Mouse (Mus musculus) intestine, postnatal 0 days (tissue): Measurements from ENCODE around the gene Pkmyt1. TPM values are rescaled to one million over a fixed set of nuclear protein-coding genes. Genes with fewer than 3 reads are reported as not detected.
A peak's percentile ranks its signal among the peaks of the same experiment; 100 is the strongest.

ENCODE experiments used
- ATAC-seq: fragments of 200-750 bp; cut with Nextera tagmentation; 2 replicates; pipeline ENCODE4 v1.8.0; 2017; ENCODE audit warnings: mild to moderate bottlenecking, moderate TSS enrichment, moderate library complexity
- H3K27ac ChIP-seq: fragments of 300-500 bp; sonication (generic); 2 replicates; pipeline ENCODE4 v1.5.1; 2014; ENCODE audit warnings: mild to moderate bottlenecking, low read depth, low read length, moderate library complexity
- H3K27me3 ChIP-seq: fragments of 300-500 bp; sonication (generic); replicated peaks from 2 replicates; pipeline ENCODE4 v1.6.1; 2014; ENCODE audit warnings: low read length, mixed read lengths; ENCODE audit not compliant: control insufficient read depth, insufficient read depth
- H3K36me3 ChIP-seq: fragments of 300-500 bp; sonication (generic); 2 replicates; pipeline ENCODE4 v1.6.1; 2014; ENCODE audit warnings: mild to moderate bottlenecking, moderate library complexity; ENCODE audit not compliant: control insufficient read depth, insufficient read depth
- H3K4me1 ChIP-seq: fragments of 300-500 bp; sonication (generic); replicated peaks from 2 replicates; pipeline ENCODE4 v1.6.1; 2014; ENCODE audit warnings: antibody characterized with exemption, low read length, mixed read lengths; ENCODE audit not compliant: control insufficient read depth, insufficient read depth
- H3K4me2 ChIP-seq: fragments of 300-500 bp; sonication (generic); replicated peaks from 2 replicates; pipeline ENCODE4 v1.6.1; 2014; ENCODE audit warnings: low read depth, mild to moderate bottlenecking, moderate library complexity
- H3K4me3 ChIP-seq: fragments of 300-500 bp; sonication (generic); 2 replicates; pipeline ENCODE4 v1.5.1; 2014; ENCODE audit warnings: low read depth, low read length
- H3K9ac ChIP-seq: fragments of 300-500 bp; sonication (generic); 2 replicates; pipeline ENCODE4 v1.6.1; 2014; ENCODE audit warnings: mild to moderate bottlenecking, low read depth, low read length
- H3K9me3 ChIP-seq: fragments of 300-500 bp; sonication (generic); 2 replicates; pipeline ENCODE4 v1.6.1; 2016; ENCODE audit warnings: mixed run types; ENCODE audit not compliant: control insufficient read depth
- CTCF ChIP-seq: sonication (generic); IDR thresholded peaks from 2 replicates; pipeline ENCODE4 v1.5.1; 2016; ENCODE audit warnings: low read depth, mild to moderate bottlenecking, control low read depth, antibody characterized with exemption, moderate library complexity
- WGBS: fragments of 180-500 bp; shearing (Covaris S2); extraction: QIAGEN DNeasy Blood & Tissue Kit; methylation state at CpG from one replicate; pipeline ENCODE4 v1.1.7; 2014; 5-methylcytosine and 5-hydroxymethylcytosine counted together
- polyA plus RNA-seq: library from polyadenylated mRNA; unstranded; fragments of >200 nt; fragmentation: Nextera tagmentation; extraction: Ambion mirVana; gene quantifications from 2 replicates; pipeline ENCODE4 v1.2.1, GENCODE M21; 2015

Gene Pkmyt1
- polyA plus RNA-seq, 1 experiment from 2014 or later: 12.6 TPM

GRCm38 (mm10) chr17:23717003-23717402, 9.1 kb upstream of the Pkmyt1 start:
- no peaks in the 10 kb centered on the region for H3K36me3 ChIP-seq
- no peak overlapping the region for H3K9ac ChIP-seq
- no peaks in the 10 kb centered on the region for H3K9me3 ChIP-seq
- H3K27me3 ChIP-seq: no peaks in the 10 kb centered on the region
- H3K4me3 ChIP-seq: no peak overlapping the region
- no peak overlapping the region for H3K27ac ChIP-seq
- no peak for ATAC-seq
- no peaks in the 10 kb centered on the region for H3K4me1 ChIP-seq
- TF ChIP-seq CTCF: no peak
- no peak overlapping the region for H3K4me2 ChIP-seq
- WGBS: 70% methylated on average over 2 of the region's 2 CpGs

- no peak for ATAC-seq
- Histone ChIP-seq H3K27ac (no peak overlapping the region), H3K36me3 (no peaks in the 10 kb centered on the region), H3K4me1 (no peaks in the 10 kb centered on the region), H3K9me3 (no peaks in the 10 kb centered on the region), H3K4me3 (no peak overlapping the region), H3K27me3 (no peaks in the 10 kb centered on the region), H3K4me2 (no peak overlapping the region), H3K9ac (no peak overlapping the region)
- WGBS: 41% methylated on average over 1 of the region's 1 CpGs
- TF ChIP-seq CTCF: no peak
Measured at GRCm38 (mm10) chr17:23719455-23719854, 6.7 kb upstream of the Pkmyt1 start.

- Histone ChIP-seq H3K9me3 (no peaks in the 10 kb centered on the region), H3K9ac (no peak overlapping the region), H3K4me1 (no peaks in the 10 kb centered on the region), H3K4me2 (no peak overlapping the region), H3K36me3 (no peaks in the 10 kb centered on the region), H3K4me3 (no peak overlapping the region), H3K27me3 (no peaks in the 10 kb centered on the region), H3K27ac (no peak overlapping the region)
- no peak for TF ChIP-seq CTCF
- no peak for ATAC-seq
- WGBS: 72% methylated on average over 2 of the region's 2 CpGs
Measured at GRCm38 (mm10) chr17:23721886-23722285, 4.2 kb upstream of the Pkmyt1 start.

- TF ChIP-seq CTCF: no peak
- Histone ChIP-seq H3K27me3 (no peaks in the 10 kb centered on the region), H3K4me3 (no peak within 1 kb of the TSS), H3K27ac (no peak within 1 kb of the TSS), H3K4me2 (no peak within 1 kb of the TSS), H3K9ac (no peak within 1 kb of the TSS), H3K9me3 (no peaks in the 10 kb centered on the region), H3K36me3 (no peaks in the 10 kb centered on the region), H3K4me1 (no peaks in the 10 kb centered on the region)
- WGBS: 62% methylated on average over 7 of the region's 7 CpGs
- no peak for ATAC-seq
Measured at GRCm38 (mm10) chr17:23722376-23723125, 3.6 kb upstream of the Pkmyt1 start, which contains the start of gene 1520401A03Rik. Gene 1520401A03Rik, minus strand, starts transcription at chr17:23722783.

DNA sequence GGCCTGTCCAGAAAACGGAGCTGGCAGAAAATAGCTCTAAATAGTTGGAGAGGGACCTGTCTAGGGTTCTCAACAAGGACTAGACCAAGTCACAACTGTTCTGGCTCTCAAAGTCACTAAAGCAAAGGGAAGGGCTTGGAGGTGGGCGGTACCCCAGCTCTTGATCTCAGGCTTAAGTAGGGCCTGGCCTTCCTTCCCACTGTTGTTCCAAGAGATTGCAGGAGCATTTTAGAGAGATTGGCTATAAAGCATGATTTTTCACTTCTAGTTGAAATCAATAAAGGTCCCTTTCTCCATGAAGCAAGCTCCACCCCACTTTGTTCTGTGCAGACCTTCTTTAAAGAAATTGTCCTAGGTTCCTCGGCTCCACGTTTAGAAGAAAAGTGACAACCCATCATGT, 659 bp upstream of the Pkmyt1 start:
- no peak overlapping the region; the same call in 1 of the 2 replicates for H3K27ac ChIP-seq
- ATAC-seq: no peak
- no peak for TF ChIP-seq CTCF
- H3K27me3 ChIP-seq: no peaks in the 10 kb centered on the region
- H3K9ac ChIP-seq: peak overlapping the region; percentile 73; the same call in 1 of the 2 replicates
- H3K4me3 ChIP-seq: peak overlapping the region; percentile 89
- H3K36me3 ChIP-seq: no peaks in the 10 kb centered on the region
- 46% methylated on average over 4 of the region's 4 CpGs for WGBS
- no peaks in the 10 kb centered on the region for H3K9me3 ChIP-seq
- no peaks in the 10 kb centered on the region for H3K4me1 ChIP-seq
- H3K4me2 ChIP-seq: peak overlapping the region; percentile 87

DNA sequence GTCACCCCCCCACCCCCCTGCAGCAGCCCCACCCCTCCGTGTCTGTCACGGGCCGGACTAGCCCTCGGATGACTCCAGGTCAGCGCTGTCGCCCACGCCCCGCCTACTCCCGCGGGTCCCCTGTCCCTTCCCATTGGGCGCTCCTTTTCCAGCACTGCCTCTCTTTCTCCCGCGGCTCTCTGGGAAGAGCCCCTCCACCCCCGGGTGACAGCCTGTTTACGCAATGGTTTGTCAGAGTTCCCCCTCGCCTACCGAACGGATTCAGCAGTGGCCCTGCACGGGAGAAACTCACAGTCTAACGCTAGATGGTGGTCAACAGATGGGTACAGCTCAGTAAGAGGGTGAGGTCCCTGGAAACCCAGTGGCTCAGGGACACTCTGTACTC, 614 bp downstream of the Pkmyt1 start:
- peak overlapping the region; percentile 87 for H3K4me2 ChIP-seq
- TF ChIP-seq CTCF: peak; percentile 51
- ATAC-seq: peak; percentile 75
- no peaks in the 10 kb centered on the region for H3K9me3 ChIP-seq
- no peaks in the 10 kb centered on the region for H3K27me3 ChIP-seq
- 1% methylated on average over 20 of the region's 20 CpGs for WGBS
- no peaks in the 10 kb centered on the region for H3K4me1 ChIP-seq
- peak overlapping the region; percentile 83 for H3K27ac ChIP-seq
- peak overlapping the region; percentile 89 for H3K4me3 ChIP-seq
- no peaks in the 10 kb centered on the region for H3K36me3 ChIP-seq
- peak overlapping the region; percentile 73 for H3K9ac ChIP-seq
